Mouse (Mus musculus) kidney, postnatal 0 days (tissue): ENCODE measurements at regions not wholly inside any gene's neighbourhood (a gene's known extent, or its start where the extent isn't known, plus 50 kb on each side); places are given as distances from the start of the nearest gene placed in this dataset.

Experiments
- ATAC-seq: fragments of 200-750 bp; cut with Nextera tagmentation; replicated peaks from 2 replicates; pipeline ENCODE4 v1.8.0; 2017; ENCODE audit warnings: low read depth, moderate number of reproducible peaks, moderate TSS enrichment, moderate library complexity; ENCODE audit not compliant: low FRiP score
- DNase-seq: peaks from one replicate; pipeline ENCODE4 v3.0.0-alpha.2; 2016; ENCODE audit warnings: low spot score
- H3K27ac ChIP-seq: fragments of 300-500 bp; sonication (generic); 2 replicates; pipeline ENCODE4 v1.5.1; 2014; ENCODE audit warnings: mild to moderate bottlenecking
- H3K27me3 ChIP-seq: fragments of 300-500 bp; sonication (generic); 2 replicates; pipeline ENCODE4 v1.6.1; 2014; ENCODE audit warnings: low read length, mixed read lengths; ENCODE audit not compliant: insufficient read depth
- H3K36me3 ChIP-seq: fragments of 300-500 bp; sonication (generic); 2 replicates; pipeline ENCODE4 v1.6.1; 2014; ENCODE audit warnings: low read length, mixed read lengths; ENCODE audit not compliant: insufficient read depth
- H3K4me1 ChIP-seq: fragments of 300-500 bp; sonication (generic); replicated peaks from 2 replicates; pipeline ENCODE4 v1.6.1; 2014; ENCODE audit warnings: antibody characterized with exemption, low read length, mixed read lengths; ENCODE audit not compliant: insufficient read depth
- H3K4me2 ChIP-seq: fragments of 300-500 bp; sonication (generic); 2 replicates; pipeline ENCODE4 v1.6.1; 2014; ENCODE audit warnings: mild to moderate bottlenecking, low read length, moderate library complexity, mixed read lengths
- H3K4me3 ChIP-seq: fragments of 300-500 bp; sonication (generic); replicated peaks from 2 replicates; pipeline ENCODE4 v1.5.1; 2014; ENCODE audit warnings: low read depth, low read length
- H3K9ac ChIP-seq: fragments of 300-500 bp; sonication (generic); 2 replicates; pipeline ENCODE4 v1.6.1; 2014; ENCODE audit warnings: low read depth, low read length
- H3K9me3 ChIP-seq: fragments of 300-500 bp; sonication (generic); replicated peaks from 2 replicates; pipeline ENCODE4 v1.6.1; 2016; ENCODE audit warnings: low read length, inconsistent platforms, mixed read lengths
- CTCF ChIP-seq: IDR thresholded peaks from 2 replicates; pipeline ENCODE4 v1.5.1; 2016; ENCODE audit warnings: antibody characterized with exemption, low read depth, mild to moderate bottlenecking, moderate library complexity
- WGBS: fragments of 180-500 bp; shearing (Covaris S2); extraction: QIAGEN DNeasy Blood & Tissue Kit; methylation state at CpG from one replicate; pipeline ENCODE4 v1.1.7; 2014; 5-methylcytosine and 5-hydroxymethylcytosine counted together

GRCm38 (mm10) chr2:173350405-173350804, 74.1 kb upstream of the Pmepa1 start:
- ATAC-seq (no peak), DNase-seq (no peak)
- H3K4me3 ChIP-seq = no peak overlapping the region
- H3K27me3 ChIP-seq = no peaks in the 10 kb centered on the region
- WGBS = 95% methylated on average over 3 of the region's 3 CpGs
- H3K9me3 ChIP-seq = no peaks in the 10 kb centered on the region
- no peak overlapping the region for H3K9ac ChIP-seq
- TF ChIP-seq CTCF = no peak
- H3K4me1 ChIP-seq = 0 out of 2 replicates have a peak, but pooled peaks cover 4% of the 10 kb centered on the region
- no peak overlapping the region for H3K4me2 ChIP-seq
- no peaks in the 10 kb centered on the region for H3K36me3 ChIP-seq
- H3K27ac ChIP-seq = no peak overlapping the region

- Histone ChIP-seq H3K27ac (no peak overlapping the region), H3K4me1 (0 out of 2 replicates have a peak, but pooled peaks cover 4% of the 10 kb centered on the region), H3K4me3 (no peak overlapping the region), H3K27me3 (no peaks in the 10 kb centered on the region), H3K4me2 (no peak overlapping the region), H3K9me3 (no peaks in the 10 kb centered on the region), H3K36me3 (no peaks in the 10 kb centered on the region), H3K9ac (no peak overlapping the region)
- WGBS = 66% methylated on average over 3 of the region's 3 CpGs
- TF ChIP-seq CTCF = no peak
- ATAC-seq = no peak
- DNase-seq = no peak
These were observed 74.5 kb upstream of the Pmepa1 start for GRCm38 (mm10) chr2:173350831-173351230.

- WGBS = 38% methylated on average over 18 of the region's 18 CpGs
- ATAC-seq (peak; percentile 40; the same call in 1 of the 2 replicates), DNase-seq (peak; percentile 93)
- Histone ChIP-seq H3K4me3 (no peak overlapping the region), H3K27ac (peak overlapping the region; percentile 76), H3K9ac (no peak overlapping the region), H3K27me3 (no peaks in the 10 kb centered on the region), H3K4me1 (0 out of 2 replicates have a peak, but pooled peaks cover 4% of the 10 kb centered on the region), H3K4me2 (no peak overlapping the region), H3K36me3 (no peaks in the 10 kb centered on the region), H3K9me3 (no peaks in the 10 kb centered on the region)
- no peak for TF ChIP-seq CTCF
These were observed 75.8 kb upstream of the Pmepa1 start for GRCm38 (mm10) chr2:173351831-173352755.

GRCm38 (mm10) chr2:173352756-173353139, 76.4 kb upstream of the Pmepa1 start:
- Histone ChIP-seq H3K36me3 (no peaks in the 10 kb centered on the region), H3K27me3 (no peaks in the 10 kb centered on the region), H3K4me2 (no peak overlapping the region), H3K4me3 (no peak overlapping the region), H3K4me1 (0 out of 2 replicates have a peak, but pooled peaks cover 4% of the 10 kb centered on the region), H3K27ac (peak overlapping the region; percentile 76), H3K9ac (no peak overlapping the region), H3K9me3 (no peaks in the 10 kb centered on the region)
- TF ChIP-seq CTCF = no peak
- ATAC-seq (no peak), DNase-seq (peak; percentile 46)
- 35% methylated on average over 3 of the region's 3 CpGs for WGBS

- ATAC-seq = no peak
- Histone ChIP-seq H3K4me2 (no peak overlapping the region), H3K4me1 (0 out of 2 replicates have a peak, but pooled peaks cover 4% of the 10 kb centered on the region), H3K36me3 (no peaks in the 10 kb centered on the region), H3K27ac (peak overlapping the region; percentile 76), H3K9me3 (no peaks in the 10 kb centered on the region), H3K27me3 (no peaks in the 10 kb centered on the region), H3K4me3 (no peak overlapping the region), H3K9ac (no peak overlapping the region)
- no peak for TF ChIP-seq CTCF
- DNase-seq = no peak
- WGBS = 60% methylated on average over 16 of the region's 16 CpGs
These were observed 77.3 kb upstream of the Pmepa1 start for GRCm38 (mm10) chr2:173353435-173354241.

- WGBS = 67% methylated on average over 5 of the region's 5 CpGs
- DNase-seq = no peak
- no peaks in the 10 kb centered on the region for H3K36me3 ChIP-seq
- no peak overlapping the region for H3K4me3 ChIP-seq
- TF ChIP-seq CTCF = no peak
- 0 out of 2 replicates have a peak, but pooled peaks cover 4% of the 10 kb centered on the region for H3K4me1 ChIP-seq
- H3K9ac ChIP-seq = no peak overlapping the region
- no peaks in the 10 kb centered on the region for H3K9me3 ChIP-seq
- H3K27me3 ChIP-seq = no peaks in the 10 kb centered on the region
- H3K27ac ChIP-seq = no peak overlapping the region
- no peak for ATAC-seq
- no peak overlapping the region for H3K4me2 ChIP-seq
These were observed 80.5 kb upstream of the Pmepa1 start for GRCm38 (mm10) chr2:173356786-173357185.
